Mouse (Mus musculus) liver, embryonic 13.5 days (tissue): ENCODE measurements around the gene Khnyn. TPM values are rescaled to one million over a fixed set of nuclear protein-coding genes. Genes with fewer than 3 reads are reported as not detected.

Experiments used
- ATAC-seq: fragments of 200-750 bp; cut with Nextera tagmentation; 2 replicates; pipeline ENCODE4 v1.8.0; 2017; ENCODE audit warnings: low read depth, mild to moderate bottlenecking, moderate number of reproducible peaks, moderate library complexity
- DNase-seq: peaks from one replicate; pipeline ENCODE4 v3.0.0; 2022
- H3K27ac ChIP-seq: fragments of 300-500 bp; sonication (generic); 2 replicates; pipeline ENCODE4 v1.5.1; 2015; ENCODE audit warnings: moderate library complexity, mild to moderate bottlenecking, inconsistent platforms
- H3K27me3 ChIP-seq: fragments of 300-500 bp; sonication (generic); 2 replicates; pipeline ENCODE4 v1.6.1; 2015; ENCODE audit warnings: mild to moderate bottlenecking, inconsistent platforms
- H3K36me3 ChIP-seq: fragments of 300-500 bp; sonication (generic); 2 replicates; pipeline ENCODE4 v1.6.1; 2015; ENCODE audit warnings: mild to moderate bottlenecking, inconsistent platforms
- H3K4me1 ChIP-seq: fragments of 300-500 bp; sonication (generic); replicated peaks from 2 replicates; pipeline ENCODE4 v1.6.1; 2015; ENCODE audit warnings: inconsistent platforms
- H3K4me2 ChIP-seq: fragments of 300-500 bp; sonication (generic); 2 replicates; pipeline ENCODE4 v1.6.1; 2015; ENCODE audit warnings: inconsistent platforms, mild to moderate bottlenecking, moderate library complexity
- H3K4me3 ChIP-seq: fragments of 300-500 bp; sonication (generic); replicated peaks from 2 replicates; pipeline ENCODE4 v1.5.1; 2015; ENCODE audit warnings: mild to moderate bottlenecking, inconsistent platforms
- H3K9ac ChIP-seq: fragments of 300-500 bp; sonication (generic); 2 replicates; pipeline ENCODE4 v1.6.1; 2015; ENCODE audit warnings: mild to moderate bottlenecking, inconsistent platforms
- H3K9me3 ChIP-seq: fragments of 300-500 bp; sonication (generic); replicated peaks from 2 replicates; pipeline ENCODE4 v1.6.1; 2016; ENCODE audit warnings: inconsistent platforms
- WGBS: fragments of 180-500 bp; shearing (Covaris S2); methylation state at CpG from one replicate; pipeline ENCODE4 v1.1.7; 2015; ENCODE audit not compliant: insufficient replicate concordance; 5-methylcytosine and 5-hydroxymethylcytosine counted together
- polyA plus RNA-seq: library from polyadenylated mRNA; unstranded; fragments of >200 nt; fragmentation: Nextera tagmentation; extraction: Ambion mirVana; gene quantifications from 2 replicates; pipeline ENCODE4 v1.2.1, GENCODE M21; 2015

Khnyn gene
- polyA plus RNA-seq, 1 experiment from 2014 or later: 6.8 TPM

GRCm38 (mm10) chr14:55855101-55855561, 29.6 kb upstream of the Khnyn start:
- peak overlapping the region; percentile 70 for H3K4me2 ChIP-seq
- peaks cover 57% of the 10 kb centered on the region for H3K4me1 ChIP-seq
- 6% methylated on average over 4 of the region's 4 CpGs for WGBS
- H3K27me3 ChIP-seq: peaks cover 15% of the 10 kb centered on the region
- peak; percentile 21; the same call in 1 of the 2 replicates for ATAC-seq
- peak overlapping the region; percentile 61 for H3K4me3 ChIP-seq
- DNase-seq: no peak
- H3K27ac ChIP-seq: peak overlapping the region; percentile 66
- H3K9me3 ChIP-seq: no peaks in the 10 kb centered on the region
- H3K9ac ChIP-seq: peak overlapping the region; percentile 66
- H3K36me3 ChIP-seq: no peaks in the 10 kb centered on the region

DNA sequence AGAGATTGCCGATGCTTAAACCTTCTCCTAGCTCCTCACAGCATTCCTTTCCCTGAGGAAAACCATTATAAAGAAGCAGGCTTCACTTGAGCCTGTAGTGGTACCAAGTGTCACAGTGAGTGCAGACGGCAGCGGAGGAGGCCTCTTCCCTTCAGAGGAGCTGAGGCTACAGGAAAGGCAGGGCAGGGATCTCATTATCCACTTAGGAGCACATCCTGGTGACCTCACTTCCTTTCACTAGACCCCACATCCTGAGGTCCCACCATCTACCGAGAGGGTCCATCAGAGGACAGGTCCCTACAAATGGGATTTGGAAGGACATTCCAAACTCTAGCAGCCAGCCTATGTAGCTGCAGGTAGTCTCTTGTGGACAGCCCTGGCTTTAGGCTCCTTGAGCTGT, 27.2 kb upstream of the Khnyn start:
- Histone ChIP-seq H3K9me3 (no peaks in the 10 kb centered on the region), H3K4me2 (no peak overlapping the region), H3K27me3 (peaks cover 15% of the 10 kb centered on the region), H3K27ac (no peak overlapping the region), H3K4me1 (peaks cover 66% of the 10 kb centered on the region), H3K9ac (no peak overlapping the region), H3K36me3 (no peaks in the 10 kb centered on the region), H3K4me3 (no peak overlapping the region)
- 60% methylated on average over 4 of the region's 4 CpGs for WGBS
- no peak for DNase-seq
- ATAC-seq: no peak

GRCm38 (mm10) chr14:55862186-55862585, 22.6 kb upstream of the Khnyn start:
- no peaks in the 10 kb centered on the region for H3K9me3 ChIP-seq
- H3K4me3 ChIP-seq: no peak overlapping the region
- H3K36me3 ChIP-seq: peaks cover 21% of the 10 kb centered on the region
- no peak overlapping the region for H3K4me2 ChIP-seq
- no peaks in the 10 kb centered on the region for H3K27me3 ChIP-seq
- WGBS: 71% methylated on average over 6 of the region's 6 CpGs
- no peak overlapping the region for H3K27ac ChIP-seq
- DNase-seq: no peak
- ATAC-seq: no peak
- H3K4me1 ChIP-seq: peaks cover 29% of the 10 kb centered on the region
- no peak overlapping the region for H3K9ac ChIP-seq

GRCm38 (mm10) chr14:55862970-55863369, 21.8 kb upstream of the Khnyn start:
- Histone ChIP-seq H3K4me3 (no peak overlapping the region), H3K4me1 (peaks cover 24% of the 10 kb centered on the region), H3K4me2 (no peak overlapping the region), H3K27ac (no peak overlapping the region), H3K27me3 (no peaks in the 10 kb centered on the region), H3K9ac (no peak overlapping the region), H3K36me3 (peaks cover 21% of the 10 kb centered on the region), H3K9me3 (no peaks in the 10 kb centered on the region)
- 76% methylated on average over 10 of the region's 10 CpGs for WGBS
- ATAC-seq (no peak), DNase-seq (no peak)

- peaks cover 21% of the 10 kb centered on the region for H3K36me3 ChIP-seq
- H3K27ac ChIP-seq: no peak overlapping the region
- no peak overlapping the region for H3K4me3 ChIP-seq
- ATAC-seq (peak; percentile 51; the same call in 1 of the 2 replicates), DNase-seq (peak; percentile 50)
- 34% methylated on average over 7 of the region's 7 CpGs for WGBS
- H3K9me3 ChIP-seq: no peaks in the 10 kb centered on the region
- H3K4me1 ChIP-seq: peaks cover 24% of the 10 kb centered on the region
- no peaks in the 10 kb centered on the region for H3K27me3 ChIP-seq
- H3K4me2 ChIP-seq: no peak overlapping the region
- no peak overlapping the region for H3K9ac ChIP-seq
Observed at GRCm38 (mm10) chr14:55863773-55864172, 21.0 kb upstream of the Khnyn start.

DNA sequence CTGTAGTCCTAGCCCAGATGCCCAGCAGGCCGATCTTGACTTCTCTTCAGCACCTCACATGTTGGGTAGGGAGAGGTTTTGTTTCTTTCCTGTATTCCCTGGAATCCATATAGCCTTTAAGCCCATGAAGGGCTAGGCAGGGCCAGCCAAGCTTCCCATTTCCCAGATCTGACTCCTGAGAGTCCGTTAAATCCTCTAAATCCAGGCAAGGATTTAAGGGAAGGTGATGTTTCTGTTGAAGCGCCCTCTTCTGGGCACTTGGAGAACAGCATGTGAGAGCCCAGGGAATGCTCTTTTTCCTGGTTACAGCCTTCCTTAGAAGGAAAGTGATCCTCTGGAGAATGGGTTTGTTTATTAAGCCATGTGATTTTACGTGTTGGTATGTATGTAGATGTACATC, 17.8 kb upstream of the Khnyn start:
- H3K9me3 ChIP-seq: no peaks in the 10 kb centered on the region
- H3K4me3 ChIP-seq: no peak overlapping the region
- ATAC-seq: no peak
- H3K27ac ChIP-seq: no peak overlapping the region
- no peak for DNase-seq
- no peak overlapping the region for H3K9ac ChIP-seq
- peaks cover 6% of the 10 kb centered on the region for H3K4me1 ChIP-seq
- H3K4me2 ChIP-seq: no peak overlapping the region
- 35% methylated on average over 4 of the region's 4 CpGs for WGBS
- no peaks in the 10 kb centered on the region for H3K27me3 ChIP-seq
- H3K36me3 ChIP-seq: peaks cover 44% of the 10 kb centered on the region

DNA sequence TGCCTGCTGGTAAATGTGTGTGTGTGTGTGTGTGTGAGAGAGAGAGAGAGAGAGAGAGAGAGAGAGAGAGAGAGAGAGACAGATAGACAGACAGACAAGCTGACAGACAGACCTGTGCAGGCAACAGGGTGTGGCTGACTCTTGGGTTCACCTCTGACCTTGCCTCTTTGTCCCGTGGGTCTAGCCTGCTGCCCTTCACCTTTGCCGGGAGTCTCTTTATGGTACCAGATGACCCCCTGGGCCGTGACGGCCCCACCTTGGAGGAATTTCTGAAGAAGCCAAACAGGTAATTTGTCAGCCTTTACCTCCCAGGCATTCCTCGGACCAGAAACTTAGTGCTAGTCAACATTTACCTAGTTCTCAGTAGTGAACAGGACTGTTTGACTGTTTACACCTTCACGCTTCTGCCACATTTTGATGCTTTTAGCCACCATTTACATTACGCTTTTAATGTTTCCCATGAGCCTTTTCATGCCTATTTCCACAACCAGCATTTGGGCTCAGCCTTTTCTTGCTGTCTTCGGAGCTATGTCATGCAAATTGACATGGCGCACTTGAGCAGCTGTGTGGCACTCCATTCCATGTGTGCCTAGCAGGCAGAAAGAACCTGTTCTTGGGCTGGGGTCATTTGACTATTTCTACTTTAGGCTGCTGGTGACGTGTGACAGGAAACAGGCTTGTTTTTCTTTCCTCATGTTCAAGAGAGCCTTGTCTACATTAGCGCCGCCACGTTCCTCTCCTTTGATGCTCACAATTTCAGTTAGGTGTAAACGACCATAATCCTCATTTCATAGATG, 16.3 kb upstream of the Khnyn start:
- Histone ChIP-seq H3K4me3 (no peak overlapping the region), H3K9ac (no peak overlapping the region), H3K27ac (no peak overlapping the region), H3K4me1 (peaks cover 2% of the 10 kb centered on the region), H3K4me2 (no peak overlapping the region), H3K27me3 (no peaks in the 10 kb centered on the region), H3K36me3 (peaks cover 44% of the 10 kb centered on the region), H3K9me3 (no peaks in the 10 kb centered on the region)
- 74% methylated on average over 14 of the region's 14 CpGs for WGBS
- no peak for ATAC-seq
- DNase-seq: no peak

DNA sequence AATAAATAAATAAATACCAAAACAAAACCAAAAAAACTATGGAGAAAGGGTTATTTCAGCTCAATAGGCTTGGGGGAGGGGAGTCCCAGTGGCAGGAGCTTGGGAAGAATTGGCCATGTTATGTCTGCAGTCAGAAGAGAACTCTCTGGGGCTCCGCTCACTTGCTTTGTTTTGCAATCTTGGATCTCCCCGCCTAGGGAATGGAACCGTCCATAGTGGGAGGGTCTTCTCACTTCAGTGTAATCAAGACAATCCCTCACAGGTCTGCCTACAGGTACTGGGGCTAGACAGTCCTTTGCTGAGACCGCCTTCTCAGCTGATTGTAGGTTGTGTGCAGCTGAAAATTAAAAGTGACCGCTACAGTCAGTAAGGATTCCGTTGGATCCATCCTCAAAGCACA, 15.2 kb upstream of the Khnyn start:
- Histone ChIP-seq H3K4me1 (peaks cover 13% of the 10 kb centered on the region), H3K9ac (no peak overlapping the region), H3K36me3 (peaks cover 38% of the 10 kb centered on the region; the same call in 1 of the 2 replicates), H3K27me3 (no peaks in the 10 kb centered on the region), H3K4me3 (no peak overlapping the region), H3K27ac (no peak overlapping the region), H3K9me3 (no peaks in the 10 kb centered on the region), H3K4me2 (no peak overlapping the region)
- DNase-seq (no peak), ATAC-seq (no peak)
- WGBS: 78% methylated on average over 6 of the region's 6 CpGs

- H3K4me1 ChIP-seq: peaks cover 13% of the 10 kb centered on the region
- H3K9me3 ChIP-seq: no peaks in the 10 kb centered on the region
- 76% methylated on average over 12 of the region's 12 CpGs for WGBS
- H3K27me3 ChIP-seq: 0 out of 2 replicates have a peak, but pooled peaks cover 6% of the 10 kb centered on the region
- no peak overlapping the region for H3K9ac ChIP-seq
- no peak for ATAC-seq
- H3K36me3 ChIP-seq: peaks cover 23% of the 10 kb centered on the region; the same call in 1 of the 2 replicates
- no peak overlapping the region for H3K4me3 ChIP-seq
- no peak overlapping the region for H3K27ac ChIP-seq
- no peak overlapping the region for H3K4me2 ChIP-seq
- DNase-seq: no peak
Observed at GRCm38 (mm10) chr14:55872039-55872438, 12.7 kb upstream of the Khnyn start.

DNA sequence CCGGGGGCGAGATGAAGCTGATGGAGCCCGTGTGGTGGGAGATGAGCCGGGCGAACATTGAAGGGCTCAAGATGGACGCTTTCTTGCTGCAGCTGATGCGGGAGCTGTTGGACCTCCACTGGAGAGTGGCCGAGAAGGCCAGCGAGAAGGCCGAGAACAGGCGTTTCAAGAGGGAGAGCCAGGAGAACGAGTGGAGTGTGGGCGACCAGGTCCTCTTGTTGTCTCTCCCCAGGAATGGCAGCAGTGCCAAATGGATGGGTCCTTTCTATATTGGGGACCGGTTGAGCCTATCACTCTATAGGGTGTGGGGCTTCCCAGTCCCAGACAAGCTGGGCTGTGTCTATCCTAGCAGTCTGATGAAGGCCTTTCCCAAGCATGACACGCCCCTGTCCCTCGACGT, 12.2 kb upstream of the Khnyn start:
- no peaks in the 10 kb centered on the region for H3K9me3 ChIP-seq
- WGBS: 72% methylated on average over 17 of the region's 17 CpGs
- no peak overlapping the region for H3K9ac ChIP-seq
- H3K27me3 ChIP-seq: peaks cover 9% of the 10 kb centered on the region
- no peak overlapping the region for H3K4me2 ChIP-seq
- peaks cover 23% of the 10 kb centered on the region; the same call in 1 of the 2 replicates for H3K36me3 ChIP-seq
- no peak overlapping the region for H3K4me3 ChIP-seq
- no peak overlapping the region for H3K27ac ChIP-seq
- DNase-seq (no peak), ATAC-seq (no peak)
- H3K4me1 ChIP-seq: peaks cover 15% of the 10 kb centered on the region

- Histone ChIP-seq H3K27ac (no peak overlapping the region), H3K9me3 (no peaks in the 10 kb centered on the region), H3K4me2 (peak overlapping the region; percentile 65; the same call in 1 of the 2 replicates), H3K4me3 (no peak overlapping the region), H3K4me1 (peaks cover 20% of the 10 kb centered on the region), H3K9ac (0 out of 2 replicates have a peak overlapping the region, but pooled peaks have one; percentile 33), H3K36me3 (peaks cover 23% of the 10 kb centered on the region; the same call in 1 of the 2 replicates), H3K27me3 (peaks cover 14% of the 10 kb centered on the region)
- DNase-seq (no peak), ATAC-seq (no peak; the same call in 1 of the 2 replicates)
- 76% methylated on average over 8 of the region's 8 CpGs for WGBS
Observed at GRCm38 (mm10) chr14:55873242-55873713, 11.5 kb upstream of the Khnyn start.
